Mouse (Mus musculus): ENCODE data around the gene Tex13a. TPM values are rescaled to one million over a fixed set of nuclear protein-coding genes. Genes with fewer than 3 reads are reported as not detected.

Gene Tex13a
- polyA plus RNA-seq (2015; fragmentation: Nextera tagmentation; extraction: Ambion mirVana): not detected in 2 replicates

DNA sequence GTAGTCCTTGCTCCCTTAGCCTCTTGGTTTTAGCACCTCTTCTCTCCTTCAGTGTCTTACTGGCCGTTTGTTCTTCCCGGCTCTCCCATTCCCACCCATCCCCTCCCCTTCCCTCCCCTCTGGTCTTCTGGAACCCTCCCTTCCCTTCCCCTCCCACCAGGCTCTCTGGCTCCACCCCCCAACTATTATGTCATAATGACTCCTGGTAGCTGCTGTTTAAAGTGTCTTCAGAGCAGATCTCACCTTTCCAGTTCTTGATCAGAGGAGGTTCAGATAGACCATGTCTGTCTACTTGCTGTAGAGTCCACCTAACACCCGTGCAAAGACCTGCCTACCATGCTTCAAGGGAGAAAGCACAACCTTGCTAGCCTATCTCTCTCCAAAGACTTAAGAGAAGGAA, at the start of gene Tex13a:
Tex13a (minus strand) TSS at position 101 of the 400 bp plus-strand sequence.
- ATAC-seq (ENCODE audit: low read depth): no peak
- Histone ChIP-seq H3K27me3 (no peaks in the 10 kb centered on the region), H3K9ac (no peak within 1 kb of the TSS), H3K36me3 (no peaks in the 10 kb centered on the region), H3K27ac (replicated peaks) (no peak within 1 kb of the TSS), H3K4me2 (no peak within 1 kb of the TSS), H3K4me3 (no peak within 1 kb of the TSS), H3K4me1 (replicated peaks) (no peaks in the 10 kb centered on the region), H3K9me3 (no peaks in the 10 kb centered on the region)
- WGBS: 68% methylated on average over 3 of the region's 3 CpGs

DNA sequence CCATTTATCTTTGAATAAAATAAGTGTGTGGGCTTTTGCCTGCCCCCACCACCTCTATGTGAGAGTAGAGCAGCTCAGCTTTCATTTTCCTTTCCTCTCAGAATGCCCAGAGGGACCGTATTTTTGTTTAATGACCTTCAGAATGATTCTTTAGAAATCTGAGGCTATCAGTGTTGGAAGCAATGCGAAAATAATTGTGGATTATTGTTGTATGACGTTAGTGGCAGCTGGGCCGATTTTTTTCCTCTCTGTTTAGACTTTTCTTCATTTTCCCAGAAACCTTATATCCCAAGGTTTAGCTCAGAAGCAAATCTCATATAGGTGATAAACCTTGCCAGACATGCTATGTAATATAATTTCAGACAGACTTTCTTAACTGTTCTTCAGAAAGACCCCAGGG, 25.2 kb upstream of the Tex13a start:
- Histone ChIP-seq H3K36me3 (no peaks in the 10 kb centered on the region), H3K9me3 (no peaks in the 10 kb centered on the region), H3K27me3 (no peaks in the 10 kb centered on the region; the same call in 1 of the 2 replicates), H3K4me2 (no peak overlapping the region), H3K27ac (replicated peaks) (no peak overlapping the region), H3K9ac (no peak overlapping the region), H3K4me1 (replicated peaks) (no peaks in the 10 kb centered on the region), H3K4me3 (no peak overlapping the region)
- no peak for ATAC-seq (ENCODE audit: low read depth)
- whole genome bisulfite sequencing: 46% methylated on average over 4 of the region's 4 CpGs

DNA sequence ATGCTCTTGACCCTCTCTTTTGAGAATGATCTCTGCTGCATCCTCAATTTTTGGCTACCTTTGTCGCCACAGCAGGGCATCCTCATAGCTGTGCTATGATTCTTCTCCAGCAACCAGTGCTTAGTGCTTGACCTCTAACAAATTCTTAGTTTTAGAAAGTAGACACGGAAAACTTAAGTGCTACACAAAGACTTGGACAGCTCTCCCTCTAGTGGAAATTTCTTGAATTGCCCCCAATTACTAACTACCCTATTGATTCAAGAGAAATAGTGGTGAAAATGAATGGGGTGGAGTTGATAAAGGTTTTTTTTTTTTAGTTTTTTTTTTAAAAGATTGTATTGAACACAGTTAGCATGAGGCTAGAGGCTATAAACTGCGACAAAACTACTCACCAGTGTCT, 39.2 kb downstream of the Tex13a start:
- WGBS: 16% methylated on average over 3 of the region's 3 CpGs
- H3K27ac ChIP-seq (replicated peaks): no peak overlapping the region
- H3K9me3 ChIP-seq: no peaks in the 10 kb centered on the region
- no peak for ATAC-seq (ENCODE audit: low read depth)
- H3K9ac ChIP-seq: no peak overlapping the region
- no peak overlapping the region for H3K4me2 ChIP-seq
- no peaks in the 10 kb centered on the region for H3K4me1 ChIP-seq (replicated peaks)
- H3K36me3 ChIP-seq: no peaks in the 10 kb centered on the region
- no peak overlapping the region for H3K4me3 ChIP-seq
- no peaks in the 10 kb centered on the region for H3K27me3 ChIP-seq

All from neural tube, embryonic 13.5 days (tissue).